9 mouse cellular contexts compared by ENCODE assay signal in the genomic region with DNA sequence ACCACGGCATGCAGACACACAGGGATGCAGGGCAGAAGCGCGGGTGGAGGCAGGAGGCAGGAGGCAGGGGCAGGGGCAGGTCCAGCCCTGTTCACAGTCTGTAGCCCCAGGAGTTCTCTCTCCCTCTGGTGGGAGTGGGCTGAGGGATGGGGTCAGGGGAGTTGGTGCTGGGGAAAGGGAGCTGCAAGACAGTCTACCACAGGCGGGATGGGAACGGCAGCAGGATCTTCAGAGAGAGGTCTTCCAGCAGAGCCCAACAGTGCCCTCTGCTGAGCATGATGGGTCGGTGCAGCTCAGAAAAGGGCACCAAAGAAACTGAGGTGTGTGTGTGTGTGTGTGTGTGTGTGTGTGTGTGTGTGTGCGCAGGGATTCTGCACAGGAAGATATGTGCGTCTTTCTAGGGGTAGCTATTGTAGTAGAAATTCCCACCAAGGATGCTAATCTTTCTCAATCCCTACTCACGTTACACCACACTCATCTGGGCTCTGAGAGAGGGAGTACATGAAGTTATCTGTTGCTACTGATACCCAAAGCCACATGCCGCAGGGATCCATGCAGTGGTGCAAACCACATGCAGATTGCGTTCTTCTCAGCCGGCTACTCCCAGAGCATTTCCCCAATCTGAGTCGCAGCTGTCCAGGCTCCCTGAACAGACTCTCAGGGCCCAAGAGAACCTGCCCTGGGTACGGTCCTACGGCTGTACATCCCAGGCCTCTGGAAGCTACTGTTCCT.
DNase-seq lines count a peak whose midpoint lies in the region; ATAC-seq and TF ChIP-seq lines count a peak whose summit lies in the region.
"Had no signal": no experiment of that assay in that cellular context is flagged by ENCODE, and none has a peak within 500 bp of the region (broad histone marks: within the 10 kb centered on the region; RNA-seq: fewer than 3 reads in every experiment).

No protein-coding gene starts in this region.

- H3K4me2 ChIP-seq in forebrain, embryonic 11.5 days (ENCODE audit: low read depth, low read length, severe bottlenecking): no peak overlapping the region
- H3K4me2 ChIP-seq: liver, embryonic 15.5 days had no signal

- no peak overlapping the region for H3K27ac ChIP-seq in bone marrow macrophage, adult 2 months (ENCODE audit: insufficient read depth, low read depth, low read length)
- H3K27ac ChIP-seq in forebrain, embryonic 11.5 days (ENCODE audit: low read depth, low read length): no peak overlapping the region
- peak overlapping the region; percentile 86 for H3K27ac ChIP-seq in layer of hippocampus, adult 2 months
- H3K27ac ChIP-seq: liver, embryonic 15.5 days had no signal

- no peak overlapping the region for H3K9ac ChIP-seq in forebrain, embryonic 11.5 days (ENCODE audit: low read length)
- H3K9ac ChIP-seq: liver, embryonic 15.5 days had no signal

- no peak for TF ChIP-seq POLR2A in bone marrow macrophage, adult 2 months (IDR thresholded peaks at IDR 0.05; ENCODE audit: borderline replicate concordance, low read depth, low read length)

- H3K9me3 ChIP-seq in forebrain, embryonic 11.5 days (ENCODE audit: control insufficient read depth, low read length): no peaks in the 10 kb centered on the region
- H3K9me3 ChIP-seq: liver, embryonic 15.5 days had no signal

- peak; percentile 60; the same call in 1 of the 2 replicates for ATAC-seq in forebrain, embryonic 11.5 days (replicated peaks; ENCODE audit: low FRiP score)

- H3K27me3 ChIP-seq in forebrain, embryonic 11.5 days (ENCODE audit: control insufficient read depth, insufficient read depth, low read length): no peaks in the 10 kb centered on the region
- H3K27me3 ChIP-seq: liver, embryonic 15.5 days had no signal

- peak; percentile 46 for TF ChIP-seq CTCF in bone marrow macrophage, adult 2 months (IDR thresholded peaks at IDR 0.05; ENCODE audit: low read depth, low read length)
- peak; percentile 74 for TF ChIP-seq CTCF in layer of hippocampus, adult 2 months (conservative IDR thresholded peaks at IDR 0.05)

- H3K4me1 ChIP-seq in bone marrow macrophage, adult 2 months (ENCODE audit: control insufficient read depth, insufficient read depth, low read length): peaks cover 26% of the 10 kb centered on the region
- H3K4me1 ChIP-seq in forebrain, embryonic 11.5 days (replicated peaks; ENCODE audit: control insufficient read depth, insufficient read depth, low read length): 0 out of 2 replicates have a peak, but pooled peaks cover 2% of the 10 kb centered on the region

- no peak overlapping the region for H3K4me3 ChIP-seq in bone marrow macrophage, adult 2 months (ENCODE audit: insufficient read depth, low read length)
- H3K4me3 ChIP-seq in forebrain, embryonic 11.5 days (ENCODE audit: low read depth, low read length): no peak overlapping the region
- no peak overlapping the region for H3K4me3 ChIP-seq in layer of hippocampus, adult 2 months
- H3K4me3 ChIP-seq: liver, embryonic 15.5 days had no signal

- no peaks in the 10 kb centered on the region for H3K36me3 ChIP-seq in forebrain, embryonic 11.5 days (ENCODE audit: control insufficient read depth, insufficient read depth, low read length)

- 56% methylated on average over 15 of the region's 15 CpGs for WGBS in forebrain, embryonic 11.5 days

- intact Hi-C loops in heart, postnatal 14 days (cut with DNase I): loop anchor here (1.0 to 5.0 kb wide), 4 partner anchors 62 to 189 kb away; no protein-coding TSS in a partner anchor

- peak; percentile 76 for DNase-seq in ES-CJ7 (ENCODE audit: low read depth, low spot score)
- DNase-seq in forebrain, embryonic 11.5 days (ENCODE audit: low spot score): peak; percentile 85
- peak; percentile 80 to 86 for DNase-seq in heart, postnatal 14 days
- DNase-seq in layer of hippocampus, adult 2 months (ENCODE audit: low spot score in 2 of 2): peak; percentile 72 to 80
- DNase-seq in lung, postnatal 10 days: peak; percentile 85
- peak; percentile 85 for DNase-seq in retina, embryonic 14.5 days (ENCODE audit: low spot score)
- DNase-seq in urinary bladder, postnatal 36 days (ENCODE audit: low spot score in 2 of 2): peak; percentile 68 to 74
